Mouse (Mus musculus): ENCODE data around the gene Pced1b. TPM values are rescaled to one million over a fixed set of nuclear protein-coding genes. Genes with fewer than 3 reads are reported as not detected.

The Pced1b gene
- total and polyA plus RNA-seq, 2 experiments from 2014 or later, result 0.89 to 2.6 TPM

DNA sequence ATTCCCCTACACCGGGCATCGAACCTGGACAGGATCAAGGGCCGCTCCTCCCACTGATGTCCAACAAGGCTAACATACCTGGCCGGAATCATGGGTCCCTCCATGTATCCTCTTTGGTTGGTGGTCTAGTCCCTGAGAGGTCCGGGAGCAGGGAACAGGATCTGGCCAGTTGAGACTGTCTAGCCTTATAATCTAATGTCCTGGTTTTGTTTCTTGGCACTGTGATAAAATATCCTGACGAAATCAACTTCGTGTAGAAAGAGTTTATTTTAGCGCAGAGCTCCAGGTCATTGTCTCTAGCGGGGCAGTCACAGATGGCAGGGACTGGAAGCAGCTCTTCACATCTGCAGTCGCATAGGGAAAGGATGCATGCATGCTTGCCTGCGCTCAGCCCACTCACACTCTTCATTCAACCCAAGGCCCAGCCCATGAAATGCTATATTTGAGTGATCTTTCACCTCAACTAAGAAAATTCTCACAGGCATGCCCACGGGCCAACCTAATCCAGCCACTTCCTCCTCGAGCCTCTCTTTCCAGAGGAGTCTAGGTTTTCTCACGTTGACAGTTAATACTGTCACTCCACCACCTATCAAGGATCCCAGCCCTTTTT, 19.4 kb downstream of the Pced1b start:
- Histone ChIP-seq H3K36me3 (replicated peaks; ENCODE audit: control insufficient read depth, insufficient read depth, low read length) (no peaks in the 10 kb centered on the region), H3K4me3 (ENCODE audit: low read depth, low read length) (no peak overlapping the region), H3K4me1 (ENCODE audit: control insufficient read depth, insufficient read depth) (no peaks in the 10 kb centered on the region), H3K4me2 (ENCODE audit: low read depth, low read length) (no peak overlapping the region), H3K9ac (replicated peaks; ENCODE audit: low read depth, low read length) (no peak overlapping the region), H3K9me3 (replicated peaks; ENCODE audit: control insufficient read depth, low read length) (no peaks in the 10 kb centered on the region), H3K27ac (ENCODE audit: low read depth) (no peak overlapping the region), H3K27me3 (ENCODE audit: control insufficient read depth, insufficient read depth, low read length) (no peaks in the 10 kb centered on the region)
- TF ChIP-seq EP300 (IDR thresholded peaks at IDR 0.05; ENCODE audit: low read depth) (no peak), CTCF (IDR thresholded peaks at IDR 0.05; ENCODE audit: low read depth) (no peak)
- no peak for DNase-seq (ENCODE audit: low spot score)
- no peak for ATAC-seq (ENCODE audit: insufficient read depth, low read depth)
- WGBS, result 68% methylated on average over 14 of the region's 14 CpGs

DNA sequence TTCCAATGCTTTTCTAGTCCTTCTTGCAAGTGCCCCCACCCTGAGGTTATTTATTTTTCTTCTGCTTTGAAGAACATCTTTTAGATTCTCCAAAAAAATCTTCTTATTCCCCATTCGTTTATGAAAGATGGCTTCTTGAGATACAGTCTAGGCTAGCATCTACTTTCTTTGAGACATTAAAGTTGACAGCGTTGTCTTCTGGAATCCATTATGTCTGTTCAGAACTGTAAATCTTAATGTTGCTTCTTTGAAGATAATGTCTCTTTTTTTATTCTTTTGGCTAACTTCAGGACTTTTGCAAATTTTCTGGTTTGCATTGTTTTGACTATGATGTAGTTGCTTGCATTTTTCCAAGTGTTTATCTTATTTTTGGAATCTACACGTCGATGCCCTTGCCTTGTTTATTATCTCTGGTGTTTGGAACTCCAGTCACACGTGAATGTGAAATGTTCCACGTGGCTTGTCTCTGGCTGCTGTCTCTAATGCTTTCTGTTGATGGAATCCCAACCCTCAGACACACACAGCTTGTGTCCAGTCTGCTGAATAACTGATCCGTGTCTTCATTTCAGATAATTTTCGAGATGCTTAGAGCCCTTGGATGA, 20.3 kb downstream of the Pced1b start:
- no peak for DNase-seq (ENCODE audit: low spot score)
- no peak for TF ChIP-seq EP300 (IDR thresholded peaks at IDR 0.05; ENCODE audit: low read depth)
- no peak for TF ChIP-seq CTCF (IDR thresholded peaks at IDR 0.05; ENCODE audit: low read depth)
- no peak for ATAC-seq (ENCODE audit: insufficient read depth, low read depth)
- Histone ChIP-seq H3K4me1 (ENCODE audit: control insufficient read depth, insufficient read depth) (no peaks in the 10 kb centered on the region), H3K9ac (replicated peaks; ENCODE audit: low read depth, low read length) (no peak overlapping the region), H3K36me3 (replicated peaks; ENCODE audit: control insufficient read depth, insufficient read depth, low read length) (no peaks in the 10 kb centered on the region), H3K4me2 (ENCODE audit: low read depth, low read length) (no peak overlapping the region), H3K4me3 (ENCODE audit: low read depth, low read length) (no peak overlapping the region), H3K9me3 (replicated peaks; ENCODE audit: control insufficient read depth, low read length) (no peaks in the 10 kb centered on the region), H3K27ac (ENCODE audit: low read depth) (no peak overlapping the region), H3K27me3 (ENCODE audit: control insufficient read depth, insufficient read depth, low read length) (no peaks in the 10 kb centered on the region)
- WGBS, result 40% methylated on average over 8 of the region's 8 CpGs

DNA sequence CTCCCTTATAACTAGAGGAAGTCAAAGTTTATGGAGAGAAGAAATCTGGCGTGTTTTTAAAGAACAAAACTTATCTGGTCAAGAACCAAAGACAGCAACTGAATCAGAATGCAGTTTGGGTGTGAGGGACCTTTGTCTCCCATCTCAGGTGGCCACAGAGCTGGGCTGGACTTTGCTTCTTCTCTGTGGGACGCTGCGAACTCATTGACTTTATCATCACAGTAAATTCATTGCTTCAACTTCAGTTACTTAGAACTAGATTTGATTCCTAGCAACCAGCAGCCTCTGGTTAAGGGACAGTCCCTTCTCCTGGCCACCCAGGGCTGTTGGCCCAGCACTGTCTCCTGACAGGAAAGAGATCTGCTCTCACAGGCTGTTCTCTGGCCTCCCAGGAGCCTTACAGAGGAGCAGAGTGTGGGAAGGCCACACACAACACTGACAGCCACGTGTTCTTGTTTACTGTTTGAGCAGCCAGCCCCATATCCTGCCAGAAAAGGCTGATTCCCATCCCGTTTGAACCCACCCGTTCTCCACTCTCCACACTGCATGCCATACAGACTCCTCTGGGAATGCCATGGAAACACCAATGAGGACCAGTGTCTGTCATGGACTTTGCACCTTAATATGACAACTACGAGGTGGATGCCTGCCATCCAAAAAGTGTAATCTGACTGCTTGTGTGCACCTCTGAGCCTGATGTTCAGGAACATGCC, 25.2 kb downstream of the Pced1b start:
- no peak overlapping the region for H3K4me3 ChIP-seq (ENCODE audit: low read depth, low read length)
- H3K4me2 ChIP-seq (ENCODE audit: low read depth, low read length), result no peak overlapping the region
- WGBS, result 47% methylated on average over 7 of the region's 7 CpGs
- H3K9ac ChIP-seq (replicated peaks; ENCODE audit: low read depth, low read length), result no peak overlapping the region
- TF ChIP-seq CTCF (IDR thresholded peaks at IDR 0.05; ENCODE audit: low read depth) (no peak), EP300 (IDR thresholded peaks at IDR 0.05; ENCODE audit: low read depth) (no peak)
- no peak overlapping the region for H3K27ac ChIP-seq (ENCODE audit: low read depth)
- H3K36me3 ChIP-seq (replicated peaks; ENCODE audit: control insufficient read depth, insufficient read depth, low read length), result no peaks in the 10 kb centered on the region
- H3K9me3 ChIP-seq (replicated peaks; ENCODE audit: control insufficient read depth, low read length), result no peaks in the 10 kb centered on the region
- DNase-seq (ENCODE audit: low spot score) (peak; percentile 19), ATAC-seq (ENCODE audit: insufficient read depth, low read depth) (0 out of 2 replicates have a peak, but pooled peaks have one; percentile 30)
- H3K27me3 ChIP-seq (ENCODE audit: control insufficient read depth, insufficient read depth, low read length), result no peaks in the 10 kb centered on the region
- no peaks in the 10 kb centered on the region for H3K4me1 ChIP-seq (ENCODE audit: control insufficient read depth, insufficient read depth)

- no peaks in the 10 kb centered on the region for H3K36me3 ChIP-seq (replicated peaks; ENCODE audit: control insufficient read depth, insufficient read depth, low read length)
- no peak for TF ChIP-seq EP300 (IDR thresholded peaks at IDR 0.05; ENCODE audit: low read depth)
- TF ChIP-seq CTCF (IDR thresholded peaks at IDR 0.05; ENCODE audit: low read depth), result no peak
- DNase-seq (ENCODE audit: low spot score), result no peak
- H3K4me3 ChIP-seq (ENCODE audit: low read depth, low read length), result no peak overlapping the region
- WGBS, result 78% methylated on average over 3 of the region's 3 CpGs
- no peaks in the 10 kb centered on the region for H3K27me3 ChIP-seq (ENCODE audit: control insufficient read depth, insufficient read depth, low read length)
- H3K9ac ChIP-seq (replicated peaks; ENCODE audit: low read depth, low read length), result no peak overlapping the region
- ATAC-seq (ENCODE audit: insufficient read depth, low read depth), result no peak
- H3K9me3 ChIP-seq (replicated peaks; ENCODE audit: control insufficient read depth, low read length), result no peaks in the 10 kb centered on the region
- H3K27ac ChIP-seq (ENCODE audit: low read depth), result no peak overlapping the region
- H3K4me2 ChIP-seq (ENCODE audit: low read depth, low read length), result no peak overlapping the region
- H3K4me1 ChIP-seq (ENCODE audit: control insufficient read depth, insufficient read depth), result no peaks in the 10 kb centered on the region
Measured at GRCm38 (mm10) chr15:97272831-97273230, 25.9 kb downstream of the Pced1b start.

DNA sequence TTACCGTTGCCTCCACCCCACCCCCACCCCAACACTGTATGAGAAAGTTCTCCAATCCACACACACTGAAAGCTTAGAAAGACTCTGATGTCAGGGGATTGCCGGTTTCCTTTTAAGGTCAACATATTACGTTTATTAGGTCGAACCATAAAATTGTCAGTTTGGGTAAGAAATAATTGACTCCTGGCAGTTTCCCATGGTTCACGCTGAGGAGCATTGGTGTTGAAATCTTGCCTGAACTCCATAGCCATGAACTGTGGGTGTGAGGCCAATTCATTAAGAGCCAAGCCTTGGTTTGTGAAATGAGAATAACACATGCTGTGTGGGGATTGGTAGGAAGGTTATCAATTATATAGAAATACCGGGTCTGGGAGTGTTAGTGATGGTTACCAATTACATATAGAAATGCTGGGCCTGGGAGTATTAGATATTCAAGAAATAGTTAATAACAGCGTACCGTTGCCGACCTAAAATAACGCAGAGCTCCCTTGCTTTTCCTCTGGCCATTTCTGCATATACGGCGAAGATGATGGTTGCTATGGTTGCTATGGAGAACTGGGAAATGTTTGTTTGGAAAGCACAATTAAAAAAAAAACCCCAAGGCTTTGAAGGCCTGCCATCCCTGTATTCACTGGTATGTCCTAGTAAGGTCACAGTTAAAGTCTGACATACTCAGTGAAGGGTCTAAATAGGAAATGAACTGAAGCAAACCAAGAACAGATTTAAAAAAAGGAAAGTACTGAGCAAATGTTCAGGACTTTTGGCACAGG, 28.9 kb downstream of the Pced1b start:
- no peaks in the 10 kb centered on the region for H3K27me3 ChIP-seq (ENCODE audit: control insufficient read depth, insufficient read depth, low read length)
- ATAC-seq (ENCODE audit: insufficient read depth, low read depth), result no peak
- 82% methylated on average over 12 of the region's 12 CpGs for WGBS

More for the DNA sequence above, 28.9 kb downstream of the Pced1b start:
- H3K9me3 ChIP-seq (replicated peaks; ENCODE audit: control insufficient read depth, low read length), result no peaks in the 10 kb centered on the region
- no peak overlapping the region for H3K9ac ChIP-seq (replicated peaks; ENCODE audit: low read depth, low read length)
- H3K4me1 ChIP-seq (ENCODE audit: control insufficient read depth, insufficient read depth), result no peaks in the 10 kb centered on the region
- no peak for TF ChIP-seq CTCF (IDR thresholded peaks at IDR 0.05; ENCODE audit: low read depth)
- no peak for TF ChIP-seq EP300 (IDR thresholded peaks at IDR 0.05; ENCODE audit: low read depth)
- H3K36me3 ChIP-seq (replicated peaks; ENCODE audit: control insufficient read depth, insufficient read depth, low read length), result no peaks in the 10 kb centered on the region; the same call in 1 of the 2 replicates
- no peak overlapping the region for H3K27ac ChIP-seq (ENCODE audit: low read depth)
- DNase-seq (ENCODE audit: low spot score), result no peak
- no peak overlapping the region for H3K4me2 ChIP-seq (ENCODE audit: low read depth, low read length)
- no peak overlapping the region for H3K4me3 ChIP-seq (ENCODE audit: low read depth, low read length)
